Mouse (Mus musculus) MEL (cell line): ENCODE data around the gene Oasl1. TPM values are rescaled to one million over a fixed set of nuclear protein-coding genes. Genes with fewer than 3 reads are reported as not detected.

Experiments used
- DNase-seq: peaks from one replicate; pipeline ENCODE4 v3.0.0; 2011; ENCODE audit warnings: low read depth, low spot score
- H3K27ac ChIP-seq: 2 replicates; pipeline ENCODE4 v1.5.1; 2012; ENCODE audit warnings: low read depth, mild to moderate bottlenecking, control low read depth, low read length, moderate library complexity; ENCODE audit not compliant: control insufficient read depth
- H3K27me3 ChIP-seq, 2 experiments: fragments of 150-350 bp in 1 of 2; sonication (generic) in 1 of 2; 2 replicates each; pipeline ENCODE4 v1.6.1; 2012; ENCODE audit warnings: low read length in 2 of 2, mild to moderate bottlenecking in 2 of 2, improper control_type of control experiment in 1 of 2, moderate library complexity in 1 of 2; ENCODE audit not compliant: insufficient read depth in 2 of 2, control insufficient read depth in 1 of 2
- H3K36me3 ChIP-seq, 2 experiments: 2 replicates each; pipeline ENCODE4 v1.6.1; 2012 to 2014; ENCODE audit warnings: low read length in 2 of 2, improper control_type of control experiment in 1 of 2, inconsistent platforms in 1 of 2, mild to moderate bottlenecking in 1 of 2; ENCODE audit not compliant: insufficient read depth in 2 of 2, control insufficient read depth in 1 of 2
- H3K4me1 ChIP-seq, 2 experiments: fragments of 150-350 bp in 1 of 2; sonication (generic) in 1 of 2; 2 replicates each; pipeline ENCODE4 v1.6.1; 2012; ENCODE audit warnings: low read length in 2 of 2, improper control_type of control experiment in 1 of 2, mild to moderate bottlenecking in 1 of 2; ENCODE audit not compliant: insufficient read depth in 2 of 2, control insufficient read depth in 1 of 2
- H3K4me3 ChIP-seq, 2 experiments: fragments of 150-350 bp in 1 of 2; sonication (generic) in 1 of 2; 2 replicates each; pipeline ENCODE4 v1.5.1; 2012; ENCODE audit warnings: low read depth in 2 of 2, low read length in 2 of 2, mild to moderate bottlenecking in 2 of 2, moderate library complexity in 2 of 2, control low read depth in 1 of 2, improper control_type of control experiment in 1 of 2; ENCODE audit not compliant: control insufficient read depth in 1 of 2, insufficient read depth in 1 of 2
- H3K79me2 ChIP-seq: 2 replicates; pipeline ENCODE4 v1.6.1; 2012; ENCODE audit warnings: mild to moderate bottlenecking, low read length, moderate library complexity; ENCODE audit not compliant: control insufficient read depth, poor library complexity, insufficient read depth
- H3K9ac ChIP-seq: 2 replicates; pipeline ENCODE4 v1.6.1; 2012; ENCODE audit warnings: low read depth, mild to moderate bottlenecking, control low read depth, low read length, moderate library complexity; ENCODE audit not compliant: control insufficient read depth, poor library complexity, severe bottlenecking
- H3K9me3 ChIP-seq: fragments of 150-350 bp; sonication (generic); replicated peaks from 2 replicates; pipeline ENCODE4 v1.6.1; 2012; ENCODE audit warnings: mild to moderate bottlenecking, low read length, improper control_type of control experiment, moderate library complexity; ENCODE audit not compliant: insufficient read depth
- BHLHE40 ChIP-seq: IDR thresholded peaks from 2 replicates; pipeline ENCODE4 v1.6.1; 2012; ENCODE audit warnings: low read depth, mild to moderate bottlenecking, inconsistent platforms, low read length, improper control_type of control experiment, borderline replicate concordance
- CHD1 ChIP-seq: IDR thresholded peaks from 2 replicates; pipeline ENCODE4 v1.6.1; 2012; ENCODE audit warnings: low read depth, mild to moderate bottlenecking, inconsistent platforms, low read length, improper control_type of control experiment
- CTCF ChIP-seq, 3 experiments: IDR thresholded peaks in 2 of 3; conservative IDR thresholded peaks in 1 of 3; 2 replicates each; pipeline ENCODE4 v1.5.1; 2011 to 2012; ENCODE audit warnings: low read length in 3 of 3, low read depth in 2 of 3, mild to moderate bottlenecking in 2 of 3, improper control_type of control experiment in 1 of 3, inconsistent platforms in 1 of 3, mixed read lengths in 1 of 3, moderate library complexity in 1 of 3; ENCODE audit not compliant: control insufficient read depth in 1 of 3, insufficient read depth in 1 of 3, poor library complexity in 1 of 3, severe bottlenecking in 1 of 3
- E2F4 ChIP-seq: IDR thresholded peaks from 2 replicates; pipeline ENCODE4 v1.6.1; 2011; ENCODE audit warnings: low read depth, low read length, improper control_type of control experiment, borderline replicate concordance
- ELF1 ChIP-seq: IDR thresholded peaks from 2 replicates; pipeline ENCODE4 v1.6.1; 2014; ENCODE audit warnings: low read depth, mild to moderate bottlenecking, inconsistent platforms, low read length, improper control_type of control experiment, moderate library complexity
- EP300 ChIP-seq, 2 experiments: IDR thresholded peaks; 2 replicates each; pipeline ENCODE4 v1.6.1; 2011; ENCODE audit warnings: improper control_type of control experiment in 2 of 2, low read length in 2 of 2, low read depth in 1 of 2, mild to moderate bottlenecking in 1 of 2
- GABPA ChIP-seq: IDR thresholded peaks from 2 replicates; pipeline ENCODE4 v1.6.1; 2012; ENCODE audit warnings: low read depth, mild to moderate bottlenecking, inconsistent platforms, low read length, improper control_type of control experiment, moderate library complexity
- MAFK ChIP-seq: IDR thresholded peaks from 2 replicates; pipeline ENCODE4 v1.6.1; 2011; ENCODE audit warnings: low read depth, mild to moderate bottlenecking, low read length, improper control_type of control experiment, borderline replicate concordance
- MAX ChIP-seq: IDR thresholded peaks from 2 replicates; pipeline ENCODE4 v1.6.1; 2011; ENCODE audit warnings: low read length, improper control_type of control experiment
- MAZ ChIP-seq: IDR thresholded peaks from 2 replicates; pipeline ENCODE4 v1.6.1; 2012; ENCODE audit warnings: low read depth, mild to moderate bottlenecking, inconsistent platforms, low read length, improper control_type of control experiment
- MEF2A ChIP-seq: IDR thresholded peaks from 2 replicates; pipeline ENCODE4 v1.6.1; 2014; ENCODE audit warnings: low read depth, mild to moderate bottlenecking, inconsistent platforms, low read length, improper control_type of control experiment; ENCODE audit not compliant: poor library complexity, insufficient replicate concordance, severe bottlenecking; ENCODE audit errors: extremely low read depth
- MXI1 ChIP-seq: IDR thresholded peaks from 2 replicates; pipeline ENCODE4 v1.6.1; 2011; ENCODE audit warnings: mild to moderate bottlenecking, low read depth, low read length, improper control_type of control experiment
- MYB ChIP-seq: IDR thresholded peaks from 2 replicates; pipeline ENCODE4 v1.6.1; 2011; ENCODE audit warnings: mild to moderate bottlenecking, low read depth, low read length, improper control_type of control experiment
- MYC ChIP-seq: IDR thresholded peaks from 2 replicates; pipeline ENCODE4 v1.6.1; 2011; ENCODE audit warnings: low read depth, mild to moderate bottlenecking, low read length, improper control_type of control experiment, moderate library complexity
- NELFE ChIP-seq: IDR thresholded peaks from 2 replicates; pipeline ENCODE4 v1.6.1; 2011; ENCODE audit warnings: low read depth, low read length, improper control_type of control experiment
- NRF1 ChIP-seq: IDR thresholded peaks from 2 replicates; pipeline ENCODE4 v1.6.1; 2014; ENCODE audit warnings: low read depth, mild to moderate bottlenecking, inconsistent platforms, low read length, improper control_type of control experiment, moderate library complexity; ENCODE audit not compliant: poor library complexity, insufficient read depth, severe bottlenecking
- POLR2AphosphoS2 ChIP-seq: IDR thresholded peaks from 2 replicates; pipeline ENCODE4 v1.6.1; 2011; ENCODE audit warnings: low read length, improper control_type of control experiment
- POLR2AphosphoS5 ChIP-seq: IDR thresholded peaks from 2 replicates; pipeline ENCODE4 v1.6.1; 2012; ENCODE audit warnings: low read depth, borderline replicate concordance, mild to moderate bottlenecking, inconsistent platforms, low read length, moderate library complexity, mixed read lengths
- RCOR1 ChIP-seq: IDR thresholded peaks from 2 replicates; pipeline ENCODE4 v1.6.1; 2012; ENCODE audit warnings: low read depth, mild to moderate bottlenecking, inconsistent platforms, low read length, improper control_type of control experiment
- SIN3A ChIP-seq: IDR thresholded peaks from 2 replicates; pipeline ENCODE4 v1.6.1; 2012; ENCODE audit warnings: low read length, improper control_type of control experiment, inconsistent platforms
- TAL1 ChIP-seq: IDR thresholded peaks from 2 replicates; pipeline ENCODE4 v1.6.1; 2012; ENCODE audit warnings: mild to moderate bottlenecking, inconsistent platforms, low read length, moderate library complexity, mixed read lengths
- TCF12 ChIP-seq: IDR thresholded peaks from 2 replicates; pipeline ENCODE4 v1.6.1; 2014; ENCODE audit warnings: low read depth, mild to moderate bottlenecking, inconsistent platforms, low read length, improper control_type of control experiment, moderate library complexity
- UBTF ChIP-seq: IDR thresholded peaks from 2 replicates; pipeline ENCODE4 v1.6.1; 2012; ENCODE audit warnings: low read depth, mild to moderate bottlenecking, inconsistent platforms, low read length, improper control_type of control experiment, moderate library complexity, borderline replicate concordance; ENCODE audit not compliant: insufficient read depth
- USF1 ChIP-seq: IDR thresholded peaks from 2 replicates; pipeline ENCODE4 v1.6.1; 2014; ENCODE audit warnings: low read depth, mild to moderate bottlenecking, inconsistent platforms, low read length, improper control_type of control experiment, moderate library complexity
- ZKSCAN1 ChIP-seq: IDR thresholded peaks from 2 replicates; pipeline ENCODE4 v1.6.1; 2012; ENCODE audit warnings: low read depth, mild to moderate bottlenecking, inconsistent platforms, low read length, improper control_type of control experiment, moderate library complexity
- ZMIZ1 ChIP-seq: IDR thresholded peaks from 2 replicates; pipeline ENCODE4 v1.6.1; 2012; ENCODE audit warnings: low read depth, mild to moderate bottlenecking, inconsistent platforms, low read length, improper control_type of control experiment, moderate library complexity
- polyA plus RNA-seq, 2 experiments: library from polyadenylated mRNA; stranded (reverse) in 1 of 2; unstranded in 1 of 2; fragments of >175 nt in 1 of 2; fragments of >200 nt in 1 of 2; gene quantifications; 2 replicates each; pipeline versions ENCODE4 v1.2.1 to v1.2.4; 2012; ENCODE audit warnings: low replicate concordance in 2 of 2, low read depth in 1 of 2; ENCODE audit not compliant: insufficient read length in 2 of 2, insufficient read depth in 1 of 2, missing spikeins in 1 of 2
- total RNA-seq: library from RNA; depleted of rRNA; stranded (reverse); fragments of 300-350 nt; gene quantifications from 2 replicates; pipeline ENCODE4 v1.2.3, GENCODE M21; 2012

The Oasl1 gene
- total and polyA plus RNA-seq, 3 experiments = 8.2 to 33.3 TPM; not detected in 1

GRCm38 (mm10) chr5:114876331-114876730 lies 46.7 kb upstream of the Oasl1 start:
- DNase-seq = no peak
- TF ChIP-seq POLR2AphosphoS5 (no peak), ZMIZ1 (no peak), NRF1 (no peak), NELFE (no peak), CHD1 (no peak), TCF12 (no peak), MEF2A (no peak), TAL1 (no peak), ZKSCAN1 (no peak), BHLHE40 (no peak), USF1 (no peak), E2F4 (no peak), RCOR1 (no peak), MXI1 (no peak), MYB (no peak), MAFK (no peak), ELF1 (no peak), CTCF (IDR thresholded peaks at IDR 0.05 in 2 of 3, conservative IDR thresholded peaks at IDR 0.05 in 1 of 3; ENCODE audit: control insufficient read depth in 1 of 3, insufficient read depth in 1 of 3, low read depth in 2 of 3, low read length in 3 of 3, poor library complexity in 1 of 3, severe bottlenecking in 1 of 3) (no peak), EP300 (IDR thresholded peaks at IDR 0.05; ENCODE audit: low read depth in 1 of 2, low read length in 2 of 2) (no peak)
- H3K9ac ChIP-seq = no peak overlapping the region
- H3K36me3 ChIP-seq = no peaks in the 10 kb centered on the region
- H3K79me2 ChIP-seq = no peaks in the 10 kb centered on the region
- no peaks in the 10 kb centered on the region for H3K4me1 ChIP-seq
- H3K4me3 ChIP-seq = no peak overlapping the region
- no peaks in the 10 kb centered on the region for H3K9me3 ChIP-seq
- no peaks in the 10 kb centered on the region for H3K27me3 ChIP-seq
- H3K27ac ChIP-seq = no peak overlapping the region

- H3K4me3 ChIP-seq = no peak overlapping the region
- H3K27me3 ChIP-seq = no peaks in the 10 kb centered on the region
- no peak overlapping the region for H3K27ac ChIP-seq
- H3K4me1 ChIP-seq = no peaks in the 10 kb centered on the region
- H3K9ac ChIP-seq = no peak overlapping the region
- TF ChIP-seq SIN3A (no peak), MEF2A (no peak), CHD1 (no peak), TAL1 (no peak), MAX (no peak), POLR2AphosphoS2 (no peak), MYC (no peak), GABPA (no peak), RCOR1 (no peak), MAZ (no peak), UBTF (no peak)
- H3K9me3 ChIP-seq = no peaks in the 10 kb centered on the region
- H3K79me2 ChIP-seq = no peaks in the 10 kb centered on the region
- no peaks in the 10 kb centered on the region for H3K36me3 ChIP-seq
- no peak for DNase-seq
These were observed 45.6 kb upstream of the Oasl1 start for GRCm38 (mm10) chr5:114877487-114877886.
